Mouse (Mus musculus) heart, adult 2 months (tissue): ENCODE measurements around the gene Hist1h4b. TPM values are rescaled to one million over a fixed set of nuclear protein-coding genes. Genes with fewer than 3 reads are reported as not detected.

Source experiments
- DNase-seq, 2 experiments: peaks; one replicate each; pipeline ENCODE4 v3.0.0; 2021
- H3K27ac ChIP-seq: fragments of 200-600 bp; 2 replicates; pipeline ENCODE4 v1.8.1; 2022
- H3K27me3 ChIP-seq: fragments of 200-500 bp; 2 replicates; pipeline ENCODE4 v1.6.1; 2012; ENCODE audit warnings: mild to moderate bottlenecking, low read length, inconsistent platforms, mixed read lengths; ENCODE audit not compliant: control insufficient read depth, insufficient read depth
- H3K36me3 ChIP-seq: fragments of 200-500 bp; 2 replicates; pipeline ENCODE4 v1.6.1; 2012; ENCODE audit warnings: low read length, inconsistent platforms; ENCODE audit not compliant: control insufficient read depth, insufficient read depth
- H3K4me1 ChIP-seq: fragments of 200-500 bp; 2 replicates; pipeline ENCODE4 v1.6.1; 2011; ENCODE audit warnings: low read length; ENCODE audit not compliant: control insufficient read depth, insufficient read depth
- H3K4me3 ChIP-seq: fragments of 200-600 bp; 2 replicates; pipeline ENCODE4 v1.8.1; 2022
- H3K79me2 ChIP-seq: fragments of 200-500 bp; replicated peaks from 2 replicates; pipeline ENCODE4 v1.6.1; 2012; ENCODE audit warnings: mild to moderate bottlenecking, inconsistent platforms, low read length, moderate library complexity, mixed read lengths; ENCODE audit not compliant: control insufficient read depth, insufficient read depth
- H3K9ac ChIP-seq: fragments of 200-500 bp; 2 replicates; pipeline ENCODE4 v1.6.1; 2012; ENCODE audit warnings: low read depth, mild to moderate bottlenecking, control low read depth, inconsistent platforms, low read length, mixed read lengths
- CTCF ChIP-seq: fragments of 200-600 bp; IDR thresholded peaks from 2 replicates; pipeline ENCODE4 v1.8.1; 2022; ENCODE audit warnings: antibody characterized with exemption, mild to moderate bottlenecking, moderate library complexity
- EP300 ChIP-seq: fragments of 200-500 bp; IDR thresholded peaks from 2 replicates; pipeline ENCODE4 v1.6.1; 2011; ENCODE audit warnings: low read depth, low read length, control low read depth; ENCODE audit not compliant: insufficient read depth
- POLR2A ChIP-seq: fragments of 200-500 bp; IDR thresholded peaks from 2 replicates; pipeline ENCODE4 v1.6.1; 2011; ENCODE audit warnings: mild to moderate bottlenecking, low read depth, low read length, control low read depth; ENCODE audit not compliant: insufficient read depth
- WGBS: fragments of 180-500 bp; shearing (Covaris S2); methylation state at CpG from one replicate; pipeline ENCODE4 v1.1.7; 2018; 5-methylcytosine and 5-hydroxymethylcytosine counted together
- intact Hi-C: fragments of 180-260 bp; cut with DNase I; formaldehyde crosslinking; loops from one replicate; pipeline ENCODE4 v1.15.1; 2025
- polyA plus RNA-seq: library from polyadenylated mRNA; depleted of rRNA; stranded (reverse); fragments of >200 nt; gene quantifications from 2 replicates; pipeline ENCODE4 v1.2.3, GENCODE M21; 2012
- total RNA-seq, 2 experiments: library from RNA; stranded (reverse); gene quantifications; 2 replicates each; pipeline ENCODE4 v1.2.3; 2021

The Hist1h4b gene
- total and polyA plus RNA-seq, 3 experiments = 1.1 to 11.3 (median 4.9) TPM

DNA sequence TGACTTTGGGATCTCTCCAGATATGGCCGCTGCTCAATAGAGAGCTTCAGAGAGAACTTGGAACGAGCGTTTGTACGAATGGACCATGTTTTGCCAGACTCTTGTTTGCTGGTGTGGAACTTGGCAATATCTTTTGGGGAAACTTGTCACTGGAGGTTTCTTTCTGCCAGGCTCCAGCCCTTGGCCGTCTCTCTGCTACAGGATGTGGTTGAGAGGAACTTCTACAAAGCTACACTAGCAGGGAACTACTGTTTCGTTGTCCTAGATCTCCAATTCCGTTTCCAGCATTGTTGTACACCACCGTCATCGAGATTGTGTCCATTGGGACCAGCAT, 27.7 kb upstream of the Hist1h4b start:
- TF ChIP-seq CTCF (no peak), POLR2A (no peak), EP300 (no peak)
- Histone ChIP-seq H3K27ac (peak overlapping the region; percentile 20; the same call in 1 of the 2 replicates), H3K27me3 (no peaks in the 10 kb centered on the region), H3K79me2 (no peaks in the 10 kb centered on the region), H3K9ac (no peak overlapping the region), H3K4me3 (no peak overlapping the region), H3K4me1 (peaks cover 5% of the 10 kb centered on the region), H3K36me3 (no peaks in the 10 kb centered on the region)
- DNase-seq = peak in 1 of 2 experiments; percentile 58
- WGBS = 72% methylated on average over 9 of the region's 9 CpGs
- intact Hi-C loops = no loop called here

- H3K79me2 ChIP-seq = no peaks in the 10 kb centered on the region
- intact Hi-C loops = loop anchor here (10.0 kb wide), 1 partner anchor 1975 kb away; the partner anchor contains the start of genes Hist1h2ak, Hist1h2bn and Hist1h4k
- 93% methylated on average over 5 of the region's 5 CpGs for WGBS
- no peak overlapping the region for H3K9ac ChIP-seq
- H3K27ac ChIP-seq = no peak overlapping the region; the same call in 1 of the 2 replicates
- no peak overlapping the region for H3K4me3 ChIP-seq
- H3K4me1 ChIP-seq = peaks cover 5% of the 10 kb centered on the region
- TF ChIP-seq CTCF (no peak), EP300 (no peak), POLR2A (no peak)
- no peak for DNase-seq
- no peaks in the 10 kb centered on the region for H3K27me3 ChIP-seq
- H3K36me3 ChIP-seq = no peaks in the 10 kb centered on the region
Observed at GRCm38 (mm10) chr13:23729706-23730105, 27.1 kb upstream of the Hist1h4b start.

GRCm38 (mm10) chr13:23730479-23730878, 26.3 kb upstream of the Hist1h4b start:
- intact Hi-C loops = loop anchor here (10.0 kb wide), 1 partner anchor 1976 kb away; the partner anchor contains the start of genes Hist1h2ak, Hist1h2bn and Hist1h4k

GRCm38 (mm10) chr13:23732156-23732804, 24.5 kb upstream of the Hist1h4b start:
- DNase-seq = no peak
- Histone ChIP-seq H3K27me3 (no peaks in the 10 kb centered on the region), H3K4me1 (peaks cover 5% of the 10 kb centered on the region), H3K27ac (no peak overlapping the region), H3K79me2 (no peaks in the 10 kb centered on the region), H3K36me3 (no peaks in the 10 kb centered on the region), H3K4me3 (no peak overlapping the region), H3K9ac (no peak overlapping the region)
- intact Hi-C loops = loop anchor here (1.0 to 10.0 kb wide), 2 partner anchors 31 to 1977 kb away; partner anchors contain the start of genes Hist1h2ak, Hist1h2bn and Hist1h4k
- no peak for TF ChIP-seq EP300
- TF ChIP-seq POLR2A = no peak
- peak; percentile 94 for TF ChIP-seq CTCF
- 20% methylated on average over 8 of the region's 8 CpGs for WGBS

More at GRCm38 (mm10) chr13:23730479-23730878, 26.3 kb upstream of the Hist1h4b start:
- WGBS = 23% methylated on average over 8 of the region's 8 CpGs
- H3K79me2 ChIP-seq = no peaks in the 10 kb centered on the region
- H3K27ac ChIP-seq = peak overlapping the region; percentile 43
- H3K36me3 ChIP-seq = no peaks in the 10 kb centered on the region
- no peaks in the 10 kb centered on the region for H3K27me3 ChIP-seq
- H3K4me1 ChIP-seq = peaks cover 5% of the 10 kb centered on the region
- H3K9ac ChIP-seq = no peak overlapping the region
- DNase-seq = peak in 1 of 2 experiments; percentile 36
- H3K4me3 ChIP-seq = no peak overlapping the region
- TF ChIP-seq EP300 (no peak), POLR2A (no peak)

- TF ChIP-seq EP300 (no peak), CTCF (no peak), POLR2A (no peak)
- H3K4me1 ChIP-seq = peaks cover 3% of the 10 kb centered on the region
- H3K79me2 ChIP-seq = no peaks in the 10 kb centered on the region
- H3K27me3 ChIP-seq = no peaks in the 10 kb centered on the region
- DNase-seq = no peak
- intact Hi-C loops = loop anchor here (10.0 kb wide), 1 partner anchor 1982 kb away; the partner anchor contains the start of genes Hist1h2ak, Hist1h2bn and Hist1h4k
- no peak overlapping the region for H3K27ac ChIP-seq
- no peak overlapping the region for H3K9ac ChIP-seq
- H3K4me3 ChIP-seq = no peak overlapping the region
- WGBS = 89% methylated on average over 5 of the region's 5 CpGs
- H3K36me3 ChIP-seq = peaks cover 13% of the 10 kb centered on the region
Observed at GRCm38 (mm10) chr13:23737091-23737490, 19.7 kb upstream of the Hist1h4b start.

GRCm38 (mm10) chr13:23738041-23738440, 18.8 kb upstream of the Hist1h4b start:
- WGBS = 27% methylated on average over 4 of the region's 4 CpGs
- Histone ChIP-seq H3K36me3 (peaks cover 17% of the 10 kb centered on the region), H3K27me3 (no peaks in the 10 kb centered on the region), H3K4me1 (peaks cover 1% of the 10 kb centered on the region; the same call in 1 of the 2 replicates), H3K4me3 (peak overlapping the region; percentile 89), H3K9ac (peak overlapping the region; percentile 71; the same call in 1 of the 2 replicates), H3K79me2 (no peaks in the 10 kb centered on the region), H3K27ac (peak overlapping the region; percentile 96)
- no peak for DNase-seq
- intact Hi-C loops = loop anchor here (10.0 kb wide), 1 partner anchor 1983 kb away; the partner anchor contains the start of genes Hist1h2ak, Hist1h2bn and Hist1h4k
- TF ChIP-seq POLR2A = no peak
- no peak for TF ChIP-seq CTCF
- no peak for TF ChIP-seq EP300
